Comparison of ENCODE assay signal across 29 mouse cellular contexts in genomic region chr4:45872147-45872546, GRCm38 (mm10). TPM values are rescaled to one million over a fixed set of nuclear protein-coding genes. Genes with fewer than 3 reads are reported as not detected.
"Had no signal": no experiment of that assay in that cellular context is flagged by ENCODE, and none has a peak within 500 bp of the region (broad histone marks: within the 10 kb centered on the region; RNA-seq: fewer than 3 reads in every experiment).

No protein-coding gene starts in this region.

- H3K9me3 ChIP-seq: limb, embryonic 10.5 days; liver, embryonic 15.5 days; lung, embryonic 15.5 days; midbrain, embryonic 13.5 days; neural tube, embryonic 13.5 days had no signal

- H3K4me2 ChIP-seq: limb, embryonic 13.5 days; liver, embryonic 12.5 days; liver, embryonic 15.5 days; lung, embryonic 15.5 days; midbrain, embryonic 13.5 days; neural tube, embryonic 13.5 days had no signal

- H3K36me3 ChIP-seq: limb, embryonic 13.5 days; lung, embryonic 15.5 days; midbrain, embryonic 10.5 days; midbrain, embryonic 13.5 days had no signal

- H3K27me3 ChIP-seq: limb, embryonic 13.5 days; liver, embryonic 15.5 days; lung, embryonic 15.5 days; midbrain, embryonic 13.5 days had no signal

- ATAC-seq: liver, embryonic 12.5 days; midbrain, embryonic 13.5 days; midbrain, embryonic 16.5 days had no signal

- H3K27ac ChIP-seq: limb, embryonic 10.5 days; limb, embryonic 13.5 days; liver, embryonic 12.5 days; liver, embryonic 15.5 days; lung, embryonic 15.5 days; midbrain, embryonic 10.5 days; midbrain, embryonic 13.5 days; neural tube, embryonic 13.5 days; stomach, postnatal 0 days had no signal

- H3K4me1 ChIP-seq: liver, embryonic 12.5 days; liver, embryonic 15.5 days; megakaryocyte, embryonic 14.5 days had no signal

- H3K9ac ChIP-seq: limb, embryonic 13.5 days; liver, embryonic 12.5 days; liver, embryonic 15.5 days; lung, embryonic 15.5 days; midbrain, embryonic 13.5 days; neural tube, embryonic 13.5 days had no signal

- H3K4me3 ChIP-seq: limb, embryonic 10.5 days; limb, embryonic 13.5 days; liver, embryonic 12.5 days; liver, embryonic 15.5 days; lung, embryonic 15.5 days; megakaryocyte, embryonic 14.5 days; midbrain, embryonic 10.5 days; midbrain, embryonic 13.5 days; myocyte; neural tube, embryonic 13.5 days had no signal

- DNase-seq: kidney, postnatal 14 days; kidney, postnatal 4 days; liver; lung, adult 18-20 months; lung, postnatal 10 days; lung, postnatal 36 days; right cerebral cortex, postnatal 14 days; right cerebral cortex, postnatal 4 days; thymus, adult 2 months; thymus, postnatal 14 days; thymus, postnatal 4 days had no signal

RNA-seq across cellular contexts. Expression of gene Ccdc180, which starts 18.0 kb away (rescaled TPM):
- total RNA-seq: left cerebral cortex, postnatal 25 days; monocyte, adult 5-6 weeks had no signal
- polyA plus RNA-seq: limb, embryonic 10.5 days; myocyte had no signal

RNA-seq across cellular contexts. Expression of gene Stra6l, which starts 23.7 kb away (rescaled TPM):
- total RNA-seq: layer of hippocampus, adult 18-20 months; layer of hippocampus, postnatal 14 days; left cerebral cortex, postnatal 25 days; neutrophil, adult 5-6 weeks had no signal
- polyA plus RNA-seq: lung, embryonic 15.5 days; myocyte had no signal

RNA-seq across cellular contexts. Expression of gene Igfbpl1, which starts 45.4 kb away (rescaled TPM):
- total RNA-seq: monocyte, adult 5-6 weeks; neutrophil, adult 5-6 weeks had no signal
- polyA plus RNA-seq: kidney, embryonic 16.5 days; liver, embryonic 12.5 days; liver, embryonic 15.5 days; myocyte had no signal
